Mouse (Mus musculus) thymus, adult 2 months (tissue): ENCODE measurements around the gene Ephx1.

Experiments used
- CTCF ChIP-seq: fragments of 200-500 bp; IDR thresholded peaks from 2 replicates; pipeline ENCODE4 v1.5.1; 2012; ENCODE audit warnings: mild to moderate bottlenecking, control low read depth, low read length, moderate library complexity, borderline replicate concordance; ENCODE audit not compliant: control insufficient read depth, poor library complexity, insufficient read depth; ENCODE audit errors: extremely low read depth
- POLR2A ChIP-seq: fragments of 200-500 bp; IDR thresholded peaks from 2 replicates; pipeline ENCODE4 v1.6.1; 2012; ENCODE audit warnings: mild to moderate bottlenecking, low read length, control low read depth, moderate library complexity; ENCODE audit not compliant: control insufficient read depth, poor library complexity, insufficient read depth; ENCODE audit errors: extremely low read depth

GRCm38 (mm10) chr1:180956401-180956800 is 64.3 kb downstream of the Ephx1 start:
- TF ChIP-seq CTCF (no peak), POLR2A (no peak)
